Mouse (Mus musculus) small intestine, adult 10 weeks (tissue): ENCODE results near the gene Tktl1. TPM values are rescaled to one million over a fixed set of nuclear protein-coding genes. Genes with fewer than 3 reads are reported as not detected.

Source experiments
- polyA plus RNA-seq: library from polyadenylated mRNA; stranded (reverse); fragments of 350-450 nt; fragmentation: Illumina TruSeq; extraction: RNeasy Lipid Tissue Mini Kit (QIAGEN cat#74804); gene quantifications from one replicate; pipeline ENCODE4 v1.2.3, GENCODE M21; 2014; ENCODE audit warnings: low replicate concordance

Gene Tktl1
- polyA plus RNA-seq: not detected

DNA sequence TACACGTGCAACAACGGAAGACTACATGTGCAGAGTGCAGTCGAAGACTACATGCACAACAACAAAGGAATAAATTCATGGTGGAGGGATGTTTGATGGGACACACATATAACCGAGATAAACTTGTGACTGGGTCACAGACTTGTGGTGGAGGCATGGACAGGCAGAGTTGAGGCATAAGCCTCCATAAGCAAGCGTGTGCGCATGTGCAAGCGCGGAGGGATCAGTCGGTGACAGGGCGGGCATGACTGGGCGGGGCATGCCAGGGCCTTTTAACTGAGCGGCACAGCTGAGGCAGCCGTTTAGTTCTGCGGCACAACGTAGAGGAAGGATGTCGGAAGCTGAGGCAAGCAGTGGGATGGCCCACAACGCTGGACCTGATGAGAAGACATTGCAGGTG is at the start of gene Tktl1:
TSS of gene Tktl1 (plus strand) at position 301 of the 400 bp plus-strand sequence.

DNA sequence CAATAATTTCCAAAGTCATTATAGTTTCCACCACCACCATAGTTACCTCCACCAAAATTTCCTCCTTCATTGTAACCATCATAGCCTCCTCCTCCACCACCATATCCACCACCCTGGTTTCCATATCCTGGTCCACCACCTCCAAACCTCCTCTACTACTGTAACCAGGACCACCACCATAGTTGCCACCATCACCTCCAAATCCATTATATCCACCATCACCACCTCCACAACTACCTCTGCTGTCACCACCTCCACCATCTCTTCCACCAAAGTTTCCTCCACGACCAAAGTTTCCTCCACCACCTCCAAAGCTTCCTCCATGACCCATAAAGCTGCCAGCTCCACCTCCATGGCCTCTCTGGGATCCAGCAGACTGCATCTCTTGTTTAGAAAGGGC is 41.8 kb upstream of the Tktl1 start, which contains the start of gene Mecp2:
TSS of gene Mecp2 (minus strand) at position 101 of the 400 bp plus-strand sequence.

DNA sequence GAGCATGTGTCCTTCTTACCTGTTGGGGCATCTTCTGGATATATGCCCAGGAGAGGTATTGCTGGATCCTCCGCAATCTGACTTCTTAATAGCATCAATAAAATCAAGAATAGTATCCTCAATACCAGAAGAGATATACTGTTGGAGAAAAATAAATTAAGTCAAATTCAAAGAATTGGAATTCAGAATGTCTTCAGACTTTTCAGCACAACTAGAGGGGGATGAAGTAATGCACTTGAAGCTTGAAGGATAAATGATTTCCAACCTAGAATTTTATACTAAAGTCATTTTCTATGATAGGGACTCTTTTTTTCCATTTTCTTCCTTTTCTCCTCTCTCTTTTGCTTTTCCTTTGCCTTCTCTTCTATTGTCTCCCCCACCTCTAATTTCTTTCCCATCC is 9.3 kb upstream of the Tktl1 start, which contains the start of gene Tex28:
TSS of gene Tex28 (minus strand) at position 101 of the 400 bp plus-strand sequence.

DNA sequence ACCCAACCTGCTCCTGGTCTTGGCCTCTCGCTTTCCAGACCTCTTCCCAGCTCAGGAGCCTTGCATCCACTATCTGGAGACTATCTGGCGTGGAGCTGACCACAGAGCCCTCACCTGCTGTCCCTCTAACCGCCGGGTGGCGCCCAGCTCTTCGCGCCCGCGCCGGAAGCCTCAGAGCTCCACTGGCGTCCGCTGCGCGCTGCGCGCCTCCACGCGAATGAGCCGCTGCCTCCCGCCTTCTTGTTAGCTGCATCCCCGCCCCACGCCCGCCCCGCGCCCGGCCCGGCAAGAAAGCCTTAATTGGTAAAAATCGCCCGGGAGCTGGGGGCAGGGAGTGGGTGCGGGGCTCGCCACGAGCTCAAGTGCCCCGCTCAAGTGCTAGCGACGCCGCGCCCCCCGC is 72.6 kb downstream of the Tktl1 start, which contains the start of gene Flna:
TSS of gene Flna (minus strand) at position 206 of the 400 bp plus-strand sequence.

DNA sequence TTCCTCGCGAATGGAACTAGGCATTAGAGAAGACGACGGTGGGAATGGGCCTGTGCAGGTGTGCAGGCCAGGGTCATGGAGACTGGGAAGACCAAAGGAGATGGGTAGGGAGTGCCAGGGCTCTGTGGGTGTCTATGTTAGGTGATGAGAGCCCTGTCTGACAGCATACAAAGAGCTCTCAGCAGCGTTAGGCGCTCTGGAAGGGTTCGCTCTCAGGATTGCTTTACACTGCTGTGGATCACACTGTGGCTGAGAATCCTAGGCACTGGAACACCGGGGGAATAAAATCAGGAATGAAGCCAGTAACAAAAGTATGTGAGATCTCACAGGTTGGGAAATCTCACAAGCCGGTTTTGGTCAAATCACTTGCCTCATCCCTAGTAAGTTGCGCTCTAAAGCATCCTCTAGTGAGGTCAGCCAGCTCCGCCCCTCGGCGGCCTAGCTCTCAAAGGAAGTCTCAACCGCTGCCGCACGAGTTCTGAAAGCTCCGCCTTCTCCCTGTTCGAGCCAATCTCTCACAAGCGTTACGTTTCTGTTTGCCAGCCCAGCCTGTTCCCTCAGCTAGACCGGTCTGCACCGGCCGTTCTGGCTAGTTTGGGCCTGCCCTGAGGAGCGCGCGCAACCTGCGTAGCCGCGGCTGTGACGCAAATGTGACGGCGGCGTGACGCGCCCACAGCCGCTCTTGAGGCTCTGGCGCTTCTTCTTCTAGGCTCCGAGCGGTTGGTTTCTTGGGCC is 77.3 kb downstream of the Tktl1 start, which contains the start of gene Emd:
TSS of gene Emd (plus strand) at position 535 of the 735 bp plus-strand sequence.

Other genes with a start within 250 kb of the Tktl1 start
- gene Renbp, start 246.4 kb upstream of the Tktl1 start, polyA plus RNA-seq: 0.33 TPM
- 21.6 TPM for gene Hcfc1, start 210.9 kb upstream of the Tktl1 start, polyA plus RNA-seq
- 25.2 TPM for gene Irak1, start 153.3 kb upstream of the Tktl1 start, polyA plus RNA-seq
- not detected for gene Opn1mw, start 49.8 kb upstream of the Tktl1 start, polyA plus RNA-seq
- 10.2 TPM for gene Mecp2, start 41.9 kb upstream of the Tktl1 start, polyA plus RNA-seq
- not detected for gene Tex28, start 9.4 kb upstream of the Tktl1 start, polyA plus RNA-seq
- 16.9 TPM for gene Flna, start 72.6 kb downstream of the Tktl1 start, polyA plus RNA-seq
- gene Emd, start 77.4 kb downstream of the Tktl1 start, polyA plus RNA-seq: 23.2 TPM
- 610 TPM for gene Rpl10, start 93.6 kb downstream of the Tktl1 start, polyA plus RNA-seq
- gene Taz, start 104.7 kb downstream of the Tktl1 start, polyA plus RNA-seq: 48.9 TPM
- 52.9 TPM for gene Dnase1l1, start 105.1 kb downstream of the Tktl1 start, polyA plus RNA-seq
- 90.9 TPM for gene Atp6ap1, start 119.8 kb downstream of the Tktl1 start, polyA plus RNA-seq
- 81.7 TPM for gene Gdi1, start 127.7 kb downstream of the Tktl1 start, polyA plus RNA-seq
- gene Fam50a, start 135.8 kb downstream of the Tktl1 start, polyA plus RNA-seq: 4.8 TPM
- gene Plxna3, start 151.8 kb downstream of the Tktl1 start, polyA plus RNA-seq: 0.63 TPM
- gene Lage3, start 176.4 kb downstream of the Tktl1 start, polyA plus RNA-seq: 7.2 TPM
- gene Ubl4a, start 196.0 kb downstream of the Tktl1 start, polyA plus RNA-seq: 27.4 TPM
- 6.6 TPM for gene Slc10a3, start 196.1 kb downstream of the Tktl1 start, polyA plus RNA-seq
- 3.7 TPM for gene Fam3a, start 216.0 kb downstream of the Tktl1 start, polyA plus RNA-seq
- gene Ikbkg, start 216.0 kb downstream of the Tktl1 start, polyA plus RNA-seq: 32.8 TPM